Mouse (Mus musculus): ENCODE data around the gene Aox4.

The Aox4 gene

DNA sequence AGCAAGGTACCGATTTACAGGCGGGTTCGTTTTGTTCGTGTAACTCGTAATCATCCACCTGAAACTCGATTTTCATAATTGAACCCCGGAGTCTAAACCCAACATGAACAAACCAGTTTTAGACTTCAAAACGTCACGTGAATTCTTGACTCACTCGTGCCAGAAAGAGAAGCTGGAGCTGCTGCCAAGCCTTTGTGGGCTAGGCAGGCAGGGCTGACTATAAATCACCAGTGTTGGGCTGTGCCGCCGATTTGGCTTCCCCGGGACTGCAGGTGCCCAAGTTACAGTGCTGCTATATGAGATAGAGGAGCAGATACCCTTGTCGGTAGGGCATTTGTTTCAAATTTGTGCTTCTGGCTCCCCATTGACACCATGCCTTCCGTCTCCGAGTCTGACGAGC is at the start of gene Aox4:
Gene Aox4, plus strand, starts transcription at position 195 of the 400 bp plus-strand sequence.
- no peak for DNase-seq (ENCODE audit: low spot score in 2 of 2)

DNA sequence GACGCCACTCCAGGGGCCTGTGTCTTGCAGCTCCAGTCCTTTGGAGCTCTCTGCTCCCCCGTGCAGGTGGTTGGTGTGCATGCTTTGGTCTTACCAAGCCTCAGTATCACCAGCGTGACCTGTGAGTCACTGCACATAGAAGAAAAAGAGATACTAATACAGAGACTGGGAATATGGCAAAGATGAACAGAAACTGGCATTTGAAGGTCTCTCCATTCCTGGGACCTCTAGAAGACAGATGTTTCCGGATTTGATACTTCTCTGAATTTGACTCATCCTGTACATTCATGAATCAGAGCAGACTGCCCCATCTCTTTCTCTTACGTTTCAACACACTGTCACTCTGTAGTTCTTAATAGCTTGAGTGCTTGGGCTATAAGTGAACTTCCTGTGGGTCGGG is 40.3 kb upstream of the Aox4 start:
- no peak for DNase-seq (ENCODE audit: low spot score in 2 of 2)

DNA sequence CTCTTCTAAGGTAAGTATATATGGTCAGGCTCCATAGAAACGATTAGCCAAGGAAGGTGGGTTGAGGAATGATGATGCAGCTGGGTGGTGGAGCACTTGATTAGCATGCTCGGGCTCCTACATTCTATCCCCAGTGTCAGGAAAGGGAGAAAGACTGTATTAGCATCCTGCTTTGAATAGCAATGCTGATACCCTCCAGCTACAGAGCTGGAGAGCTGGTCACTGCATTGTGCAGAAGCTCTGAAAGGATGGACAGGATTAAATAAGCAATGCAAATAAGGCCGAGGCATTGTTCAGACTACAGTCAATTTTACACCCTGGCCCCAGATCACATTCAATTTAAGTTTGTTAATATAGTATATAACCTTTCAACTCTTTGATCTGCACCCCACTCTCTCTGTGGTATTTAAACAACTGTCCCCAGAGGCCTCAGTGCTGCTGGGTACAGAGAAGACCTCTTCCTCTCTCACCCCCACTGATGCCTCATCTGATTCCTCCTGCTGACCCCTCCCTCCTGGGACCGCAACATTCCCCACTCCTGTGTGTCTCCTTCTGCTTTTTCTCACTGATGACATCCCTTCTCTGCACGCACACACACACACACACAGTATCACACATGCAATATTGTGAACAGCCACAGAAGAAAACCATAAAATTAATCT is 21.6 kb upstream of the Aox4 start:
- no peak for DNase-seq (ENCODE audit: low spot score in 2 of 2)

DNA sequence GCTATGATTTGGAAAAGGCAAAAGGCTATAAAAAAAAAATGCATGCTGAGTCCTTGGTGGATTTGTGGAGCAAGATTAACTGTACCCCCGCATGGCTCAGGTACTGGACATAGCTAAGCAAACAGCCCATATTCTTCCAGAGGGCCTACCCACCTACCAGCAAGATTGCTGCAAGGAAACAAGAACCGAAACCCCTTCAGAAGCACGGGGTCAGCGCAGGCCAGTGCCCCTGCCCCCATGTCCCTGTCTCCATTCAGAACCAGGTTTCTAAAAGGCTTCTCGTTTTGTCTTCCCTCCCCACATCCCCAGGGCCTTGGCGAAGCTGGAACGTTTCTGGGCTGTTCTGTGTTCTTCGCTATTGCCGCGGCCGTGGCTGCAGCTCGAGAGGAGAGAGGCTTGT is 15.9 kb upstream of the Aox4 start:
- DNase-seq (ENCODE audit: low spot score in 2 of 2) = no peak

DNA sequence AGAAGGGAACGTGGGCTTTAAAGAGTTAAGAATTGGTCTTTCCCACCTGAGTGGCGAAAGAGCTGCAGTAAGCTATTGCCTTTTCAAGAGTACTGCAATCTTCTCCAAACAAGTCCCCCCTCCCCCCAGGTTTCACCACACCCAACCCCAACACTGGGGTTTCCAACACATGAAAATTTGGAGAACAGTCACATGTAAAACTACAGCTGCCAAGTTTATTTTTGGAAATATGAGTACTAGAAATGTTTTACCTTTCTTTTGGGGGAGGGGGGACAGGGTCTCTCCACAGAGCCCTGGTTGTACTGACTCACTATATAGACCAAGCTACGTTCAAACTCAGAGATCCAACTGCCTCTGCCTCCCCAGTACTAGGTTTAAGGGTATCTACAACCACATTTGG is 15.2 kb upstream of the Aox4 start:
- no peak for DNase-seq (ENCODE audit: low spot score in 2 of 2)

DNA sequence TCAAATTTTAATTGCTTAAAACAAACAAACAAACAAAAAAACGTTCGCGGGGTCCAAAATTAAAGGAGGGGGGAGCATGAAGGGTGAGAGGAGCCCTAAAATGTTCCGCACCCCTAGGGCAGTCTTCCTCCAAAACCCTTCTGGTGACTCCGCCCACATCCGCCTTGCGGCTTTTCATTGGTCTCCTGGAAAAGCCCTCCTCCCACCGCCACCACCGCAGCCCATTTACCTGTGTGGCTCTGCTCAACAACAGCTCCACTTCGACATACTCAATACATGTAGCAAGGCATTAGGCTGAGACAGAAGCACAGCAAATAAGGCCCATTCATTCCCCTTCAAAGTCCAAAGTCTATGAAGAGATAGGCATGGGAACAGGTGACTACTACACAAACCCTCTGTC is 14.7 kb upstream of the Aox4 start:
- DNase-seq (ENCODE audit: low spot score in 2 of 2) = peak; percentile 10 to 35

DNA sequence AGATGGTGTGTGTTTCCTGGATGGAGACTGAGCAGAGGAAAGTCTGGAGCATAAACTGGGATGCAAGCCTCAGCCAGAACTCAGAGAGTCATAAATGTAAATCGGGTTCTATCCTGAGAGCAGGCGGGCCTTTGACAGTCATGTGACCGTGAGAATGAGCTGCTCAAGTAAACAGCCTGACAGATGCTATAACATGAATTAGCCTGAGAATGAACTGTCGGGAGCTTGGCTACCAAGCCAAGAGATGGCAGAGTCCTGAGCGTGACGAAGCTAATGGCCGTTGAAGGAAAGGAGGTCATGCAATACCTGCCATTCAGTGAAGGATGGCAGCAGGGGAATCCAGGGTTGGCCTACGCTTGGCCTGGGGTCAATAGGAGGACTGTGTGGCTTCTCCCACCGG is 13.2 kb upstream of the Aox4 start:
- DNase-seq (ENCODE audit: low spot score in 2 of 2) = no peak

DNA sequence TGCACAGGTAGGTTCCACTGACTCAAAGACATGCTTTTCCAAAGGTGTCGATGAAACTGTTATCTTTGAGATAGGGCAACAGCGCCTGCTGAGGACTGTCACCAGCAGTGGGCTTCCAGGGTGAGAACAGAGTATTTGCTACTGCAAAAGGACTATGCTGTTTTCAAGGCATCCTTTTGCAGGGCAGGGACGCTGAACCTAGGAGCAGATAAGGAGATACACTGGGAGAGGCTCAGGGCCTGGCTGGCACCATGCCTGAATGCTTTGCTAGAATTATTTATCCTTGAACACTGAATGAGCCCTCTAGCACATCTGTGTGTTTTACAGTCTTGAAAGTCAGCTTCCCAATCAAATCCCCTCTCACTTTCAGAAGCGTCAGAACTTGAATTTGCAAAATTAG is 11.8 kb upstream of the Aox4 start:
- no peak for DNase-seq (ENCODE audit: low spot score in 2 of 2)

DNA sequence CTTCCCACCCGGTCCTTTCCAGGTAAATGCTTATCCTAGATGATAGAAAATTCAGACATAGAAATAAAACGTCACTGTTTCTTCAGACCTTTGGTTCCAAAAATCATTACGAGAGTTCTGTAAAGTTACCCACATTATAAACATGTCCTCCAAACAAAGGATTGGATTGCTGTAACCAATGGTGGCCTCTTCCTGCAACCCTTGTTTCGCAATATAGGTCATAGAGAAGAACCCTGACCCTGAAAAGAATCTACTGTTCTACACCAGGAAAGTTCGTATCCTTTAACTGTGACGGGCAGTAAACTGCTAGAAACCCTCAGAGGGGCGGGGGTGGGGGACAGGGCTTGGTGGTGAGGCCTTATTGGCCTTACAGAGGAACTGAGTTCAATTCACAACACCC is 2.6 kb downstream of the Aox4 start:
- no peak for DNase-seq (ENCODE audit: low spot score in 2 of 2)

DNA sequence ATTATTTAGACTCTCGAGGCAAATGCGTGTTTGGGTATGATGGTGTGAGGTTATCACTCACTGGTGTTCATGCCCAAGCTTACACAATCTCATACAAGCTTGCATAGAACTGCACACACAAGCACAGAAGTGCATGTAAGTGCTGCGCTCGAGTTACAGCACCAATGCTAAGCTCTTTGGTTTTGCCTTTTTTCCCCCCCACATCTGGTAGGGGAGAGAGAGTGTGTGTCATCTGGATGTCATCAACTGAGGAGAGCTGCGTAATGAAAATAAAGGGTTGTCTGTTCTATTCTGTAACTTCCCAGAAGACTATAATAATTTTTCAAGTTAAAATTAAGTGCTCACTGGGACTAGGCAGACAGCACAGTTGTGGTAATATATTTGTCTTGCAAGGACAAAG is 3.6 kb downstream of the Aox4 start:
- DNase-seq (ENCODE audit: low spot score in 2 of 2) = no peak

DNA sequence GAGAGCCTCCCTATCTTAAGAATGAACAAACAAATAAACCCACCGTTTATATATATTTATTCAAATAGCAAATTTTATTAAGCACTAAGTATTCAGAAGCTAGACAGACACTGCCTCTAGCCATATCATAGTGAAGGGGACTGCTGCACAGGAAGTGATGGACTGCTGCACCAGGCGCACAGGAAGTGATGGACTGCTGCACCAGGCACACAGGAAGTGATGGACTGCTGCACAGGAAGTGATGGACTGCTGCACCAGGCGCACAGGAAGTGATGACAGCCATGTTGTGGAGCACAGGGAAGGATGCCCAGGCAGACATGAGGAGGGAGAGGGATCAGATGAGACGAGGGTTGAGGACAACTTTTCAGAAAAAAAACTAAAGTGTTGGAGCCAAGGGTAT is 5.2 kb downstream of the Aox4 start:
- no peak for DNase-seq (ENCODE audit: low spot score in 2 of 2)

DNA sequence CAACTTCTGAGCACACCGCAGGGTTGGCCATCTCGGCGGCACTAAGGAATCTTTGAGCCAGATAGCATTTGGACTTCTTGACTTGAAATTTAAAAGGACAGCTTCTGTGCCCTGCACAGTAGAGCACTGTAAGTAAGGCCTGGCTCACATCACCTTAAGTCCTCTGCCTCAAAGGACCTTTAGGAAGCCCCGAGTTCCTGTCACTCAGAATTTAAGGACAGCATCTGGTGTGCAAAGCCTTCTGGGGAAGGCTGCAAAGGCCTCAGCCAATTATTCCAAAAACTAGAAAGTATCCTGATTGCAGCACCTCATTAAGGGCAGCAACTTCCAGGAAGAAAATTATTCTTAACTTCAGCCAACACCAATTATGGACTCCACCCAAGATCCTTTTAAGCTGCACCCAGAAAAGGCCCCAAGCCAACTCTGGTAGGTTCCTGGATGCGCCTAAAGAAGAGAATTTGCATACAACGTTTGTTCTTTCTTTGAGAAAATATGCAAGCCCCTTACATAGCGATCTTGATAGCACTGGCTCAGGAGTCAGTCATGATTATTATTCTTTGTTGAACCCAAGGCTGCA is 5.8 kb downstream of the Aox4 start:
- DNase-seq (ENCODE audit: low spot score in 2 of 2) = no peak

DNA sequence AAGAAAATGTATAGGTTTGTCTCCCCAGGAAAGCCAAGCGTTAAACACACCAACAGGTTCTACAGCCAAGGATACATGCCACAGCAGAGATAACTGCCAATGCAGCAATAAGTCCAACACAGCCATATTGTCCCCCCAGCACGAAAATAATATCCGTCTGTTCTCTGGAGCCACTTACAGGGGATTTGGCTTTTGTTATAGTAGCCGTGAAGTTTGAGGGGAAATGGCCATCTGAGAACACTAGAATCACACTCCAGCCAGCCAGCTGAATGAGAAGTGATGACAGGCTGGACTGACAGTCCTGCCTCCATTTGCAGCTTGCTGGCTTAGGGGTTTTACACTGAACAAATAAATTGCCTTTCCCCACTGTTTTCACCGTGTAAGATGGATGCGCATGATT is 10.9 kb downstream of the Aox4 start:
- no peak for DNase-seq (ENCODE audit: low spot score in 2 of 2)

DNA sequence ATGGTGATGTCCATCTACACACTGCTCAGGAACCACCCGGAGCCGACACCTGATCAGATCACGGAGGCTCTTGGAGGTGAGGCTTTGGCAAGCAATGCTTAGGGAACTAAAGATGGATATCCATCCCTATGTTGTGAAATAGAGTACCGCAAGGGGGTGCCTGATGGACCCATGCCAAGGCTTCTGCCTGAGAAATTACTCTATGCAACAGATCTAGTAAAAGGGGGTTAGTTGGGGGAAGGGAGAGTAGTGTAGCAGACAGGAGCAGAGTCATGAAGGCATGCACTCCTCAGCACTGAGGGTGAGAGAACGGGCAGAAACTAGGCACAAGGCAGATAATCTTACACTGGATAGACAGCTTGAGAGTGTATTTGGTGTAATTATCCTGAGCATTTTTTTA is 11.7 kb downstream of the Aox4 start:
- DNase-seq (ENCODE audit: low spot score in 2 of 2) = no peak

DNA sequence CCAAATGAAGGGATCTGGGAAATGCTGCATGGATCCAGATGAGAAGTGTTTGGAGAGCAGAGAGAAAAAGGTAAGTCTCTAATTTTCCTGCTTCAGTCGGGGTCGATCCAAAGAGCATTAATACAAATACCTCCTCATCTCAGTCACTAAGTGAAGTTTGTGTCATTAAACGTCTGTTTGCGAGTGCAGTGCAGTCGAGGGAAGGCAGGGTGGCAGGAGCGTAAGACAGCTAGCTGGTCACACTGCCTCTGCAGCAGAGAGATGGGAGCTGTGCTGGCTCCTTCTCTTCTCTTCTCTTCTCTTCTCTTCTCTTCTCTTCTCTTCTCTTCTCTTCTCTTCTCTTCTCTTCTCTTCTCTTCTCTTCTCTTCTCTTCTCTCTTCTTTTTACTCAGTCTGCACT is 17.9 kb downstream of the Aox4 start:
- no peak for DNase-seq (ENCODE audit: low spot score in 2 of 2)

DNA sequence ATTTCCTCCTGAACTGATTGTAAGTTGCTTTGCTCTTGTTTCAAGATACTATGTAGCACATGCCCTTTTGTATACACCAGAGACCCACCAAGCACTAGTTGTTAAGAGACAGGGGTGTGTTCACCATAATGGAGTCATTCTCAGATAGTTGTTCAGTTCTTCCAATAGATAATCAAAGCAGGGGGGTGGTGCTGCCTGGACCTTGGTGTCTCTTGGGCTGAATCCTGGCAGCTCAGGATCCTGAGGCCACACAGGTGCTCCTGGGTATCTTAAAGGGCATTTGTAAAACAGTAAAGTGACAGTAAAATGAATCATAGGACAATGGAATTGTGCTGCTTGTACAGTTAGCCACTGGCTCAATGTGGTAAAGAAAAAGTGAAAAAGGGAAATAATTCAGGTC is 18.7 kb downstream of the Aox4 start:
- DNase-seq (ENCODE audit: low spot score in 2 of 2) = no peak

DNA sequence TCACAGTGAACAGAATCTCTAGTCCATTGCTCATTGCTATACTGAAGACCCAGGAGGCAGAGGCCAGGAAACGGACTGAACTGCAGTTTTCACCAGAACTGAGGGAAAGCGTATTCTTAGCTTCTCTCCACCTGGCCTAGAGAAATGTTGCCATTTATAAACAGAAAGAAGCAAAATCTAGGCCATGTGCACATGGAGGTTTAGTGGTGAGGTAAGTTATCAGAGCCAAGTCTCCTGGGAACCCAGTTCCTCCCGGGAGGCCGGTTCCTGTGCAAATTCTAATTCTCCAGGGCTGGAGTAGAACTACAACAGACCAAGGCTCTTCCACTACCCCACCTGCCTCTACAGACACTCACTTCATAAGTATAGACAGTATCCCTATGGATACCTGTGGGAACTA is 19.6 kb downstream of the Aox4 start:
- DNase-seq (ENCODE audit: low spot score in 2 of 2) = no peak

DNA sequence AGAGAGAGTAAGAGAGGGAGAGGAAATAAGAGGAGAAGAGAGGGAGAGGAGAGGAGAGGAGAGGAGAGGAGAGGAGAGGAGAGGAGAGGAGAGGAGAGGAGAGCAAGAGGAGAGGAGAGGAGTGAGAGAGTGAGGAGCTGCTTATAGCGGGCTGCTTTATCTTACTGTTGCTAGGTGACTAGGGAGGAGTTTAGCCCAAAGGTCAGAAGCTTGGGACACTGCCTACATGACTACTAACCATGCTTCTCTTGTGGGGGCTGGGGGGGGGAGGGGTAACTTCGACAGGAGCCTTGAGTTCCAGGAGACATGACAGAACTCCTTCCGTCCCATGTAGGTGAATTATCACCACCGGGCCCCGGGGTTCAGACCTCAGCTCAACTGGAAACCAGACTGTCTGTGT is 20.3 kb downstream of the Aox4 start:
- DNase-seq (ENCODE audit: low spot score in 2 of 2) = no peak

DNA sequence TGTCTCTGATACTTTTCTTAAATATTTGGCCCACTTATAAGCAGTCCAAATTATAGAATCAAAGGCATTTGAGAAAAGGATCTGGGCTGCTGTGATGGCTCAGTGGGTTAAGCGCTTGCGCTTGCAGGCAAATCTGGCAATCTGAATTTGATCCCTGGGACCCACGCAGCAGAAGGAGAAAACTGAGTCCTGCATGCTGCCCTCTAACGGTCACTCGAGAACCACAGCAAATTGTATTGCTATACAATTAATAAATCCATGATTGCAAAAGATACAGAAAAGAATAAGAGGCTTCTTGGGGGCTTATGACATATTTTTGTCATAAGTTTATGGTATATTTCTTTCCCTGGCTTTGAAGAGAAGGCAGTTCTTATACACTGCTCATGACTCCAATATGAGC is 25.2 kb downstream of the Aox4 start:
- no peak for DNase-seq (ENCODE audit: low spot score in 2 of 2)

DNA sequence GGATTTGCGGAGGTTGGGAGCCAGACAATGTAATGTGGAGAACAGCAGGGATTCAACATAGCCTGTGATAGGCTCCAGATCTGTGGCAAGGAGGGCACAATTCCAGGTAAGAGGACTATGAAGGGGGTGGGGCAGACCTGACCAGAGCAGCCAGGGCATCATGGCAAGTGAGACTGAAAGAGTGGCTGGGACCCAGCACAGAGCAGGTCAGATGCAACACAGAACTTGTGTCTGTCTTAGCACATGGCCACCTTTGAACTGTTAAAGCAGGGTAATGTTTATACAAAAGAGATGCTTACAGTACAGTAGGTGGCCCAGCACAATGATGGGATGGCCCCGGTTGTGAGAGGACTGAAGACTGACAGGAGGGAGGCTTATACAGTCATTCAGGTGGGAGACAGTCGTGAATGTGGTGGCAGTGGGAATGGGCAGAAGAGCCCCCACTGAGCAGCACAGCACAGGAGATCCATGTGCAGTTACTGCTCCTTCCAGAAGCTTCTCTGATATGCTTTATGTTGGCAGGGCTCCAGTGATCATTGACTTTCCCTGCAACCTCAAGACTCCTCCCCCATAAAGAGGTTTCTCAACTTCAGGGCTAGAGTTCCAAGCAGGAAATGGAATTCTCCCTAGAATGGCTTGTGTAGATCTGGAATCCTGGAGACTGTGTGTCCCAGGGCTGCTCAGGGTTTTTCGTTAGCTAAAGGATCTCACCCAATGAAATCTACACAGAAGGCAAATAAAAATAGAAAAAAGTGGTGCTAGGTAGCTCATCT is 27.5 kb downstream of the Aox4 start:
- no peak for DNase-seq (ENCODE audit: low spot score in 2 of 2)

DNA sequence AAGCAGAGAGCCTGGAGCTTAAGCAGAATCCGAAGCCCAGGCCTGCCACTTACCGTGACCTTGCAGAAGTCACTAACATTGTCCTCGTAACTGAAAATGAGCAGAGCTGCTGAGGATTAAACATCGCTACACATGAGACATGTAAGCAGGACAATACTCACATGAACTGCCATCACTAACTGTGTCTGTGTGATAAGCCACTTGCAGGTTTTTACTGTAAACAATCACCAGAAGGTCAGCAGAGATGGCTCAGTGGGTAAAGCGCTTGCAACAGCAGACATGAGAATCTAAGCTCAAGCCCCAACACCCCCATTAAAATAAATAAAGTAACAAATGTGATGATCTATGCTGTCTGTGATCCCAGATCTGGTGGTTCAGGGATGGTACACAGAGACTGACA is 28.2 kb downstream of the Aox4 start:
- no peak for DNase-seq (ENCODE audit: low spot score in 2 of 2)

DNA sequence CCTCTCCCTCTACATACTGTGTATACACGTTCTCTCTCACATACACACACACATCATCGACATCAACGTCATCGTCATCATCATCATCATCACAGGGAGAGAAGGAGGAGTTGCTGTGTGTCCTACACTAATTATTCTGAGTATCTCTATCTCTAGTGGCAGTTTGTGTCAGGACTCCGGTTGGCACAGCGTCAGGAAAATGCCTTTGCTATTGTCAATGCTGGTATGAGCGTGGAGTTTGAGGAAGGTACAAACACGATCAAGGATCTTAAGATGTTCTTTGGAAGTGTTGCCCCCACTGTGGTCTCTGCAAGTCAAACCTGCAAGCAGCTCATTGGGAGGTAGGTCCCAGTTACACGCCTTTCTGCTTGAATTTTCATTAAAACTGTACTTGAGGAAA is 28.8 kb downstream of the Aox4 start:
- DNase-seq (ENCODE audit: low spot score in 2 of 2) = no peak

DNA sequence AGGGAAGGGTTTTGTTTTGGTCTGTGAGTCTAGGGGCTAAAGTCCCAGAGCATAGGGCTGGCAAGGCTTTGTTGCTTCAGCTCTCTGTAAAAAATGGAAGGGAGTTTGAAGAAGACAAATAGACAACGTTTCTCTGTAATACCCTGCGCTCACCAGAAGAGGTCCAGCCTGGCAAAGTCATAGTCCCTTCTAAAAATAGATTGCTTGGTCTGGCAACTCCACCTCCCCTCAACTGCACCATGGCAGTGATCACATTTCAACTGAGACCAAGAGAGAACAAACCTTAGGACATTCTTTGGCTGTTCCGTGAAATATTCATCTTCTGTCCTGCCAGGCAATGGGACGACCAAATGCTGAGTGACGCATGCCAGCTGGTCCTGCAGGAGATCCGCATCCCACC is 30.1 kb downstream of the Aox4 start:
- DNase-seq (ENCODE audit: low spot score in 2 of 2) = no peak
